Mouse (Mus musculus) adrenal gland, adult (tissue): ENCODE data around the gene Ppp1r14c.
A peak's percentile ranks its signal among the peaks of the same experiment; 100 is the strongest.

Source experiments
- DNase-seq, 2 experiments: peaks; one replicate each; pipeline ENCODE4 v3.0.0; 2022 to 2023; ENCODE audit warnings: low spot score in 1 of 2; ENCODE audit not compliant: inconsistent age in 2 of 2

Gene Ppp1r14c

DNA sequence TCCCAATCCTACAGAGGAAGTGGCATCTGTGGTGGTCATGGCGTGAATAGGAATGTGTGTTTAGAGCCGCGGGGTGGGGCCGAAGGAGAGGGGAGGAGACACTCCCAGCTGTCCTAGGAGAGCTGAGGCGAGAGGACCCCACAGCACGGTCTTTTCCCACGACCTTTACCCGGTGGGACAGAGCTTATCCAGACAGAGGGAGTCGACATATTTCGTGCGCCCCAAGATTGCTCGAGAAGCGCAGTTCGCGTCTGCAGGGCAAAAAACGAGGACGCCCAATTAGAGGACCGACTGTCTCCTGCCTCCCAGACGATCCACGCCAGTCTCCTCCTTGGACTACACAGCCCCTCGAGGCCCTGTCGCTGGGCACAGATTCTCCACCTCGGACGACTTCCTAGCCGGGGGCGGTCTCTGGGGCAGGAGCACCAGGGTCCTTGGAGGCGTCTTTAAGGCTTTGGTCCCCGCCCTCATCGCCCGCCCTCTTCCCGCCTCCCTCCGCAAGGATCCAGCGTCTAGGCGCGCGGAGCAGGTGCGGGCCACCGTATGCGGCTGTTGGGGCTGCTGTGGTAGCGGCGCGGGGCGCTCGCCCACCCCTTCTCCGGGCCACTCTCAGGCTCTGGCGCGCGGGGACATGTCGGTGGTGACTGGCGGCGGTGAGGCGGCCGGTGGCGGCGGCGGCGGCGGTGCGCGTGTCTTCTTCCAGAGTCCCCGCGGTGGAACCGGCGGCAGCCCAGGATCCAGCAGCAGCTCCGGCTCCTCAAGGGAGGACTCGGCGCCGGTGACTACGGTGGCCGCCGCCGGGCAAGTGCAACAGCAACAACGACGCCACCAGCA lies at the start of gene Ppp1r14c:
TSS of gene Ppp1r14c (plus strand) at position 22 of the 834 bp plus-strand sequence.
- DNase-seq, result peak; percentile 72 to 93

DNA sequence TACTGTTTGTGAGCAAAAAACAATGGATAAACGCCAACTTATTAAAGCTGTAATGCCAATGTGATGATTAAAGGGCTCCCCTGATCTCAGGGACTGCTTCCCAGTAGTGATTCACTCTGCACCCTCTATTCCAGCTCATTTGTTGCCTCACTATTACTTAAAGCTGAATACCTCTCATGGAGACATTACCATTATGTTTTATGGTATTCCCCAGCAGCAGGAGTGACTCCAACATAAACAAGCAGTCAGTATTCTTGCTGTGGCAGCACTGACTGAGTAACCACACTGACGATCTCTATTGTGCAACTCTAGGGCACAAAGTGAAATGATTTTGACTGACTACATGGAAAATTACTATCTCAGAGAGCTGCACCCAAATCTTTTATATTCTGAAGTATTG lies 44.5 kb upstream of the Ppp1r14c start:
- DNase-seq, result no peak

- DNase-seq, result peak; percentile 61 to 86
These were observed 40.4 kb upstream of the Ppp1r14c start for GRCm38 (mm10) chr10:3325447-3325846.

GRCm38 (mm10) chr10:3332880-3333279 lies 33.0 kb upstream of the Ppp1r14c start:
- DNase-seq, result peak; percentile 63 to 92

DNA sequence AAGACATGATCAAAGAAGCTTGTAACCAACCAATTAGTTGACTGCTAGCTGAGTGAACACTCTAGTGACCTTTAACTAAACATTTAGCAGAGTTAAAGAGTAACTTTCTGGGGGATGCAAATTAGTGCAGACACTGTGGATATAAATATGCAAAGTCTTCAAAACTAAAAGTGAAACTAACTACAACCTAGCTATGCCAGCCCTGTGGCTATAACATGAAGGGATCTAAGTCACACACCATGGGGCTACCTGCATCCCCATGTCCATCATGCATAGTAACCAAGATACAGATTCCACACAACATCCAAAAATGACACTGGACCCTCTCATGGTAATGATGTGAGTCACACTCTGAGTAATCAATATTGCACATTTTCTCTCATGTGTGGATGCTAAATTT lies 31.3 kb upstream of the Ppp1r14c start:
- peak in 1 of 2 experiments; percentile 33 for DNase-seq

- no peak for DNase-seq
These were observed 29.0 kb upstream of the Ppp1r14c start for GRCm38 (mm10) chr10:3336729-3337329.

DNA sequence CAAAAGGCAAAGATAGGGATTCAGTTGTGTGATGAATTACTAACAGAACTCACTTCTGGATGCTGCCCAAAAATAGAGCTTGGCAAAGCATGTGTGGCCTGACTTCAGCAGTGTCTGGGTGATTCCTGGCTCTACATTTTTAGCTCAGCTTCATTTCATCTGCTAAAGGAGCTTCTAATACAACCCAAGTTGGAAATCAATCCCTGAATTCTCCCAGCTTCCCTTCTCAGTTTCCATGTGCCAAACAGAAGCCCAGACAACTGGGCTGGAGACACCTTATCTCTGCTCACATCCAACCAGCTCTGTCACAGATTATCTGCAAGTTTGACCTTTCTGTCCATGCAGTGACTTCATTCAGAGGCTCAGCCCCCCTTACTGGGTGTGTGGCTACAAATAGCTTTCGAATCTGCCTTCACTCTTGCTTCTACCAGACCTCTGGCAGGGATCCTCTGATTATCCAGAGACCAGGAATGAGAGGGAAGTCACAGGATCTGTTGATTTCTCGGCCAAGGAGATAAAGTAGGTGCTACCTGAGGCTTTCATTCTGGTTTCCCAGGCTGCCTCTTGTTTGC lies 28.4 kb upstream of the Ppp1r14c start:
- peak; percentile 31 to 78 for DNase-seq

DNA sequence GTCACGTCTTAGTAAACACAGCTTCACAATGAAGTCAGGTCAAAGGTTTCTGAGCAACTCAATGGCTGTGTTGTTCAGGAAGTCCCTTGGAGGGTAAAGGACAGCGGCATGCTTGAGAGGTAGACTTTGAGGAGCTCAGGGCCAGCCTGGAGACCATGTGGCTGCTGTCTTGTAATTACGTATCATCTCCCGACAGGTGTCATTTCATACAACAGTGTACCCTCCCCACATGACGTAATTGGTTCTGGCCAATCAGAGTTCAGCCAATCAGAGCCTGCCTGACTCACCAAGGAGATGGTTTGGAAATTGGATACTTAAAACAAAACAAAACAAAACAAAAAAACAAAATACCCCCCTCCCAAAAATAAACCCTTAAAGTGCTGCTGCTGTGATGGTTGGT lies 20.2 kb upstream of the Ppp1r14c start:
- DNase-seq, result no peak

GRCm38 (mm10) chr10:3359531-3359930 lies 6.3 kb upstream of the Ppp1r14c start:
- no peak for DNase-seq

DNA sequence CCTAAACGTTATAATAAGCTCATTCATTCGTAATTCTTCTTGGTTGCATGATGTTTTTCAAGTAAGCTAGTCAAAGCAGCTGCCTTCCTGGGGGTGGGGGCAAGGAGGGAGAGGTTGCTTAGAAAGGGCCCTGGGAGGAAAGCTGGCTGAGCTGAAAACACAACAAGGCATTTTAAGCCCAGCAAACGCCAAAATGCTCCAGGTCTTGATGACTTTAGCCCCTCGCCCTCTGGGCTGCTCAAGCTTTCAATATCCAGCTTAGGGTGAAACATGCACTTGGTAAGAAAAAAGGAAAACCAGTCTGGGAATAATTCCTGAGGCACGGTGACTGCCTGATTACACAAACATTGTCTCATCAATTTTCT lies 204 bp upstream of the Ppp1r14c start:
- no peak for DNase-seq

DNA sequence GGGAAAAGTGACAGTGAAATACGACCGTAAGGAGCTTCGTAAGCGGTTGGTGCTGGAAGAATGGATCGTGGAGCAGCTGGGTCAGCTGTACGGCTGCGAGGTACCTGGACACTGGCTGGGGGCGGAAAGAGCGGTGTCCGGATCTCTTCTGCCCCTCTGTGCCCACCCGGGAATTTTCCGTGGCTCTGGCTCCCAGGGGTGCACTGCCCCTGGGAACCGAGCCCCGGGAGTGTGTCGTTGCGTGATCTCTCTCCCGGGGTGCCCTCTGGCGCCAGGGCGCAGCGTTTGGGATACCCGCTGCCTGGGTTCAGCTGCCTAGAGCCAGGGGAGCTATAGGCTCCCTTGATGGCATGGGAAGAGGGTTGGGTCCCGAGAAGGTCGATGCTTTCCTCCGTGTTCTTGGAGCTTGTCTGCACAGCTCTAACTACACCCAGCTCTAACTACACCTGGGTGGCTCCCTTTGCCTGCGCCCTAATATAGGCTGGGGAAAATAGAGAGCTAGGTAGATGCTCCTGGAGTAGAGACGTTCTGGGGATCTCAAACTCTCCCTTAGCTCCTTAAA lies 1.1 kb downstream of the Ppp1r14c start:
- DNase-seq, result peak; percentile 64 to 89

GRCm38 (mm10) chr10:3367440-3367839 lies 1.6 kb downstream of the Ppp1r14c start:
- DNase-seq, result peak in 1 of 2 experiments; percentile 10

DNA sequence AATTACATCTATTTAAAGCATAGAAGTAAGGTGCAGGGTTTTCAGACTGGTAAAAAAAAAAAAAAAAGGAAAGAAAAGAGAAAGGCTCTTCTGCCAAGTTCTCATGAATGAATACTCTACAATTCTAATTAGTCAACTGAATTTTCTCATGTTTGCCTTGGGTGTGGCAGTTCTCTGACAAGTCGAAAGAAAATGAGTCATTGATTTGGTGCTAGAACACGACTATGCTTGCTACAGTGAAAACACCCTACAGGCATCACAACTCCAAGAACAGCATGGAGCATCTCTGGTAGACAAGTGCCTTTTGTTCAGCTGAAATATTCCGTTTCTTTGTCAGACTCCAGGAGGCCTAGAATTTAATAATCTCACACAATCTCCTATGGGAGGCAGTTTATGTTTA lies 17.3 kb downstream of the Ppp1r14c start:
- DNase-seq, result no peak

DNA sequence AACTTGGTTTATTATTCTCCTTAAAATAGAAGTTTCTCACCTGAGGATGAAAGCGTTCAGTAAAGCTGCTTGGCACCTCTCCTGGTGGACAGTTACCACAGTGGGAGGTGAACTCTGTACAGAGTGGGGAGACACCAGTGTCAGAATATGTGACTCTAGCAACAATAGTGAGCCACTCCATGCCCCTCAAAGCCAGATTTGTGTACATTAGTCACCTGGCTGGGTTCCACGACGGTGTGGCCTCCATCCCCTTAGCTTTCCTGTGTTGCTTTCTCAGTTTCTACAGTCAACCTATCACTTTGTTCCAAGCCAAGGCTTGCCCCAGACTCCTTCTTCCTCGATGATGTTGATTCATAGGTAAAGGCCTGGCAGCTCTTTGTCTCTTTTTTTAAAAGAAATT lies 26.4 kb downstream of the Ppp1r14c start:
- no peak for DNase-seq

- no peak for DNase-seq
These were observed 27.7 kb downstream of the Ppp1r14c start for GRCm38 (mm10) chr10:3393548-3393947.

DNA sequence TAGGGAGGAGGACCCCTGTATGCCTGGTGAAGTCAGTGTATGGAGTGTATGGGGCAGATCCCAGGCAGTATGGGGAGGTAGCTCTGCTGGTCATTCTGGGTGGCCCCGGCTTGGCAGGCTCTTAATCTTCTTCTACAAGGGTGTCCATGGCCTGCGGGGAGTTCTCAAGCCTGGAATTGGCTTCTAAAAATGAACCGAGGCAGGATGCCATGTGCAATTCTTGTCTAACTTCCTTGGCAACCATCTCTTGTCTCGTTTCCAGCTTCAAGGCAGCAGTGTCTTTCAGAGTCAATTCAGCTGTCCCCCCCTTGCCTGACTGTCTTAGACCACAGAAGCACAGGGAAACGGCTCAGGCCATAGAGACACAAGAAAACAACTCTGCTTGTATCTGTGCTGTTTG lies 28.3 kb downstream of the Ppp1r14c start:
- no peak for DNase-seq

GRCm38 (mm10) chr10:3394671-3395288 lies 28.9 kb downstream of the Ppp1r14c start:
- peak; percentile 53 to 77 for DNase-seq

DNA sequence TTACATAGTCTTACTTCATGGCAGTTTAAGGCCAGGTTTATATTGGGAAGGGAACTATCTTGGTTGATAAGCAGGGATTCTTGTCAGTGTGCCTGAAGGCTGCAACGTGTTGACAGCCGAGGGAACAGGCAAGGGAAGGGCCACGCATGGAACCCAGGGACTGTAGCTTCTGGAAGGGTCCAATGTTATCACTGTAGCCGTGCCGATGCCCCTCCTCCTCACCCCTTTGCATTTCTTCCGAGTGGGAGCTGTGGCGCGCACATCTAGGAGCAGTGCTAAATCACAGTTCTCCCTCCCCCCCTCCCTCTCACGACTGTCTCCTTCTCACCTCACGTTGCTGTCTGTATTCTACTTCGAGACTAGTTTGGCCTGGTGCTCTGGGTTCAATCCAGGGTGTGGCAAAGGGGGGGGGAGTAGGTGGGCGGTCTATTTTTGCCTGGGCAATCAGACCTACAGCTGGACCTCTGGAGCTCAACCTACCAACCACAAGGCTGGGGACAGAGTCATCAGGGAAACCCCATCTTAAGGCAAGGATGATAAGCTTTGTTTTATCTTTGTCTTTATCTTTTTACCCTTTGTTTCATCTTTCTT lies 29.6 kb downstream of the Ppp1r14c start:
- DNase-seq, result no peak

- DNase-seq, result no peak
These were observed 30.3 kb downstream of the Ppp1r14c start for GRCm38 (mm10) chr10:3396008-3396795.

- no peak for DNase-seq
These were observed 31.5 kb downstream of the Ppp1r14c start for GRCm38 (mm10) chr10:3397406-3397805.
